Mouse (Mus musculus): ENCODE measurements around the gene Angel1.

Gene Angel1

GRCm38 (mm10) chr12:86679991-86680491 is 46.2 kb downstream of the Angel1 start:
- no peak for DNase-seq (ENCODE audit: low read depth in 1 of 2, low spot score in 2 of 2)

- no peak for DNase-seq (ENCODE audit: low read depth in 1 of 2, low spot score in 2 of 2)
These were observed 46.7 kb downstream of the Angel1 start for GRCm38 (mm10) chr12:86679546-86679930.

GRCm38 (mm10) chr12:86678591-86679545 is 47.4 kb downstream of the Angel1 start, which contains the start of gene Vash1:
Vash1 (plus strand) TSS chr12:86678700.
- DNase-seq (ENCODE audit: low read depth in 1 of 2, low spot score in 2 of 2) = no peak

GRCm38 (mm10) chr12:86672507-86672906 is 53.8 kb downstream of the Angel1 start:
- DNase-seq (ENCODE audit: low read depth in 1 of 2, low spot score in 2 of 2) = no peak

GRCm38 (mm10) chr12:86672105-86672504 is 54.2 kb downstream of the Angel1 start:
- DNase-seq (ENCODE audit: low read depth in 1 of 2, low spot score in 2 of 2) = no peak

- no peak for DNase-seq (ENCODE audit: low read depth in 1 of 2, low spot score in 2 of 2)
These were observed 57.9 kb downstream of the Angel1 start for GRCm38 (mm10) chr12:86668404-86668803.

- no peak for DNase-seq (ENCODE audit: low read depth in 1 of 2, low spot score in 2 of 2)
These were observed 60.6 kb downstream of the Angel1 start for GRCm38 (mm10) chr12:86665656-86666055.

- DNase-seq (ENCODE audit: low read depth in 1 of 2, low spot score in 2 of 2) = no peak
These were observed 65.8 kb downstream of the Angel1 start for GRCm38 (mm10) chr12:86660466-86660865.

- DNase-seq (ENCODE audit: low read depth in 1 of 2, low spot score in 2 of 2) = no peak
These were observed 66.8 kb downstream of the Angel1 start for GRCm38 (mm10) chr12:86659447-86659968.

- no peak for DNase-seq (ENCODE audit: low read depth in 1 of 2, low spot score in 2 of 2)
These were observed 73.7 kb downstream of the Angel1 start for GRCm38 (mm10) chr12:86652570-86653041.

GRCm38 (mm10) chr12:86651301-86651860 is 74.9 kb downstream of the Angel1 start:
- DNase-seq (ENCODE audit: low read depth in 1 of 2, low spot score in 2 of 2) = no peak
